Mouse (Mus musculus): ENCODE data around the gene Heyl.

The Heyl gene

GRCm38 (mm10) chr4:123233492-123234084, at the start of gene Heyl:
Gene Heyl, plus strand, starts transcription at chr4:123233556.
- in situ Hi-C loops (cut with MseI, MboI), result no loop called here

GRCm38 (mm10) chr4:123184816-123185215, 48.5 kb upstream of the Heyl start:
- in situ Hi-C loops (cut with MseI, MboI), result no loop called here

GRCm38 (mm10) chr4:123192336-123192735, 41.0 kb upstream of the Heyl start:
- in situ Hi-C loops (cut with MseI, MboI), result no loop called here

DNA sequence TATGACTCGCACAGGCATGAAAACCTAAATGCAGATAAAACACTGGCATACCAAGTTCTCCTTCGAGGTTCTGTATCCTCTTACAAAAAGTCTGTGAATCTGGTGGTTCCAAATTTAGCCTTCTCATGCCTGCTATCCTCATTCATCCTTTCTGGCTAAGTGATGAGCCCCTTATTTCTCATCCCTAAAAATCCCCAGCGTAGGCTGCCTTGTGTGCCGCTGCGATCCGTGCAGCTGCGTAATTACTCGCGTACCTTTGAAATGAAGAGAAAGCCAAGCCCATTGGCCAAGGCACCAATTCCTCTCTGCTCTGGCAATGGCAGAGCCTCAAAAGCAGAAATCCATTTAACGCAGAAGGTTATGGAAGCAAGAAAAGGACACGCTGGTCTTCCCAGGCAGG, 39.6 kb upstream of the Heyl start:
- in situ Hi-C loops (cut with MseI, MboI), result no loop called here

GRCm38 (mm10) chr4:123196695-123197094, 36.7 kb upstream of the Heyl start:
- in situ Hi-C loops (cut with MseI, MboI), result no loop called here

DNA sequence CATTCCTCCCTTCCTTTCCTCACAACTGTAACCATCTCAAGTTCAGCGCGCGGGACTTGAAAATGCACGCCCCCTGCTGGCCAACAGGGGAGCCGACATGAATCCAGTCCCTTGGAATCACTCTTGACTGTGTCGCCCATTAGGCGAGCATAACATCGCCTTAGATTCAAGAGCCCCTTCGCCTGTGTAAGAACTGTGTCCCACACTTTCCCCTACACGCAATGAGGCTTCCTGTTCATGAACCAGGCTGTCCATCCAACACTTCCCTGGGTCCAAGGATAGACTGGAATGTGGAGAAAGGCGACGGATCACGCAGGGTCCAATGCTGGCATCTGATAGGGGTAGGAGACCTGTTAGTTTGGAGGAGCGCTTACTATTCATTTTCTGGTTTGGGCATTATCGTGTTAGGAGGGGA, 32.6 kb upstream of the Heyl start:
- in situ Hi-C loops (cut with MseI, MboI), result loop anchor here in 1 of 2 experiments (10.0 kb wide), 1 partner anchor 46 kb away; no protein-coding TSS in a partner anchor

DNA sequence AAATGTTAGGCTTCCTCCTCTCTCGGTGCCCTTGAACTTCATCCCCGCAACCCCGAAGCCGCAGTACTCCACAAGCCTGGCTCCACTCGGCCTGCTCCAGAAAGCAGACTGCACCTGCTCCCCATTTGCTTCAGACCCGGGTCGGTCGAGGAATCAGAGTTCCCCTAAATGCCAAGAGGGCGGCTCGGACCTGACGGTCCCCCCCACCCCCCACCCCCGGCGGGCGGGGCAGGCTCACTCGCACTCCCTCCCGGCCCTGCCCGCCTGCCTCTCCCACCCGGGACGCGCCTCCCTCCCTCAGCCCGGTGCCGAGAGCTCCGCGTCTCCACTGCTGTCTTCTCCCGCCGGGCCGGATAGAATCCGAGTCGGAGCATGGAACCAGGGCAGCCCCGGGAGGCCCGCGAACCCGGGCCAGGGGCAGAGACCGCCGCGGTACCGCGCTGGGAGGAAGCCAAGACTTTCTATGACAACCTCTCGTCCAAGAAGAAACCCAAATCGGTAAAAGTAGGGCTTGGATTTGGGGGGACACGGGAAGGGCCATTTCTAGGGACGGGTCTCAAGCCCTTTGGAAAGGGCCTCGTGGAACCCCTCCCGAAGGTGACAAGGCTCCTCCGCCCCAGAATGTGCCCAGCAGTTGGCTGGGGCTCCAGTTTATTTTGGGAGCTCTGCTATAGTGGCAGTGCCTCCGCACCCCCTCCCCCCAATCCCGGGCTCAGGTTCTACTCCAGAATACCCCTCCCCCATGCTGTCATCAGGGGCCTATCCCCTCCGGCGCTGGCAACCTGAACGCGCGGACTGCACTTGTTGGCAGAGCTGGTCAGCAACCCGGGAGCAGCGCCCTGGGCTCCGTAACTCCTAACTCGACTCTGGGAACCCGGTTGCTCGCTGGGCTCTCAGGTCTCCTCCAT, 31.9 kb upstream of the Heyl start, which contains the start of gene Nt5c1a:
TSS of gene Nt5c1a (plus strand) at position 319 of the 908 bp plus-strand sequence.
- in situ Hi-C loops (cut with MseI, MboI), result loop anchor here in 1 of 2 experiments (10.0 kb wide), 1 partner anchor 47 kb away; no protein-coding TSS in a partner anchor

DNA sequence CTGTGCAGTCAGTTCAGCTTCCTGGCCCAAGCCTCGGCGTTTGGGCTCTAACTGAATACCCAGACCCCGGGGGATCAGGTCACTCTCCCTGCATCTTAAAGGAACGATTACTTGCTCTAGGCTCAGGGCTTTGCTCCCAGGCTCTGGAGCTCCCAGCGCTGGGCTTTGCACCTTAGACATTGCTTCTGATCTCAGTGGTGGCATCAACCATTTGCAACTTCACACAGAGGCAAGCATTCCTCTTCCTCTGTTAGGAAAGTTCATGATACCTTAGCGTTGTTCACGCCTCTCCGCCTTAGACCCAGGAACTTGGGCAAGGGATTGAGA, 31.3 kb upstream of the Heyl start:
- in situ Hi-C loops (cut with MseI, MboI), result loop anchor here in 1 of 2 experiments (10.0 kb wide), 1 partner anchor 47 kb away; no protein-coding TSS in a partner anchor

- in situ Hi-C loops (cut with MseI, MboI), result loop anchor here (5.0 to 10.0 kb wide), 2 partner anchors 53 to 55 kb away; no protein-coding TSS in a partner anchor
Measured at GRCm38 (mm10) chr4:123207337-123207736, 26.0 kb upstream of the Heyl start.

DNA sequence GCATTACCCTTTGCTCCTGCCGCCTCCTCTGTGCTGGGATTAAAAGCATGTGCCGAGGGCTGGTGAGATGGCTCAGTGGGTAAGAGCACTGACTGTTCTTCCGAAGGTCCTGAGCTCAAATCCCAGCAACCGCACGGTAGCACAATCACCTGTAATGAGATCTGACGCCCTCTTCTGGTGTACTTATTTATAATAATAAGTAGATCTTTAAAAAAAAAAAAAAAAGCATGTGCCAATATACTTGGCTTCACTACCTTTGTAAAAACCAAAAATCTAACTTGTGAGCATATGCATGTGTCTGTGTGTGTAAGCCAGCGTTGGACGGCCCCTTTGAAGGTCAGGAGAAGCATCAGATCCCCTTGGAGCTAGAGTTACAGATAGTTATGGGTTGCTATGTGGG, 22.4 kb upstream of the Heyl start:
- in situ Hi-C loops (cut with MseI, MboI), result no loop called here

GRCm38 (mm10) chr4:123211453-123211852, 21.9 kb upstream of the Heyl start:
- in situ Hi-C loops (cut with MseI, MboI), result no loop called here

DNA sequence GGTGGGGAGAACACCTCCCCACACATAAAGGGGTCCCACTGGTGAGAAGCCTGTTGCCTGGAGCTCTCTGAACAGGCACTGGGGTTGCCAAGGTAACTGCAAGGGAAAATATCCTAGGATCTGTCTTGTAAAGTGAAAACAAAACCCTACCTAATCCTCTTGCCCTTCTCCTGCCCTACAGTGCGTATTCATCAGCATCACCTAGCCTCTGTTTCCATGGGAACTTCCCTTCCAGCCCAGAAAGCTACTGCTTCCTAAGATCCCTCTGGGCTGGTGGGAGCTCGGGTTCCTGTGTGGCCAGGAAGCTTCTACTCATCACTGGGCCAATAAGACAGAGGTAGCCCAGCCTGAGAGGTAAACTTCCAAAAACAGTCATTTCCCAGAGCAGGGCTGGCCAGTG, 21.0 kb upstream of the Heyl start:
- in situ Hi-C loops (cut with MseI, MboI), result no loop called here

GRCm38 (mm10) chr4:123213975-123214374, 19.4 kb upstream of the Heyl start:
- in situ Hi-C loops (cut with MseI, MboI), result no loop called here

- in situ Hi-C loops (cut with MseI, MboI), result loop anchor here in 1 of 2 experiments (5.0 kb wide), 1 partner anchor 37 kb away; no protein-coding TSS in a partner anchor
Measured at GRCm38 (mm10) chr4:123215367-123215766, 18.0 kb upstream of the Heyl start.

- in situ Hi-C loops (cut with MseI, MboI), result loop anchor here in 1 of 2 experiments (5.0 kb wide), 1 partner anchor 36 kb away; no protein-coding TSS in a partner anchor
Measured at GRCm38 (mm10) chr4:123216782-123217181, 16.6 kb upstream of the Heyl start.

DNA sequence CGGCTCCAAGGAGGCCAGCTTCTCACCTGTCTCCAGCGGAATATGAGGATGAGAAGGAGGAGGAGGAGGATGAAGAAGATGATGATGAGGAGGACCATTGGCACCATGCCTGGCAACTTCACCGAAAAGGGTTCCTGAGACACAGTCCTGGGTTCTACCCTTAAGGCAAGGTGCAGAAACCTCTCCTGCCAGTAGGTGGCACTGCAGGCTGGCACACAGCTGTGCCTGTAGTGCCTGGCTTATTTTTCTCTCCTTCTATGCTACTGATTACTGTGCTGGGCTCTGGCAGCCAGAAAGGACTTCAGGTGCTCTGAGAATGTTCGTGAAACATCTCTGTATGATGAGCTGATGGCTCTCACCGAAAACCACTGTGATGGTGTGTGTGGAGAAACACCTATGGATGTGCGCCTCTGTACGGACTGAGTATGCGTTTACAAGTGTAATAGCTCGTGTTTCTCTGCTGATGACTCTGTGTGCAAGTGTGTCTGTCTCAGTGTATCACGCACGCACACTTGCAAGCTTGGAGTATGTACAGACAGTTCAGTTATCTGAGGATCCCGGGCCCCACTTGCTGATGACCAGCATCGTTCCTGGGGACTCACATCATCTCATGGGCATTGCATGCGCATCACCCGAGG, 13.5 kb upstream of the Heyl start:
- in situ Hi-C loops (cut with MseI, MboI), result loop anchor here (5.0 kb wide), 2 partner anchors 32 to 37 kb away; no protein-coding TSS in a partner anchor

DNA sequence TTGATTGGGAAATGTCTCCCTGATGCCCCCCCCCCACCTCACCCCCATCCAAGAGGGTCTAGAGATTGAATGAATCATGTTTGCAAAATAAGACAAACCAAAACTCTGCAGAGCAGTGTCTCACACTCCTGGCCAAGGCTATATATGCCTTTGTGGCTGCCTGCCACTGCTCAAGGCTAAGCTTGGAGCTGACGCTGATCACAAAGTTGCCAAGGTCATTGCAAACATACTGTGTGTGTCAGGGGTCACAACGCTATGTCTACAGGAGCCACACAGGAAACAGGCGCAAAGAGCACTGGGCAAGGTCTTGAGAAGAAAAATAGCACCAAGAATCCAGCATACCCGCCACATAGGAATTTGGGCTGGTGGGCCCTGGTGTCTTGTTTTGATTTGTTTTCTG, 12.7 kb upstream of the Heyl start:
- in situ Hi-C loops (cut with MseI, MboI), result loop anchor here in 1 of 2 experiments (5.0 kb wide), 1 partner anchor 37 kb away; no protein-coding TSS in a partner anchor

- in situ Hi-C loops (cut with MseI, MboI), result loop anchor here in 1 of 2 experiments (5.0 kb wide), 1 partner anchor 34 kb away; no protein-coding TSS in a partner anchor
Measured at GRCm38 (mm10) chr4:123223309-123223708, 10.0 kb upstream of the Heyl start.

- in situ Hi-C loops (cut with MseI, MboI), result no loop called here
Measured at GRCm38 (mm10) chr4:123225718-123226403, 7.5 kb upstream of the Heyl start.

DNA sequence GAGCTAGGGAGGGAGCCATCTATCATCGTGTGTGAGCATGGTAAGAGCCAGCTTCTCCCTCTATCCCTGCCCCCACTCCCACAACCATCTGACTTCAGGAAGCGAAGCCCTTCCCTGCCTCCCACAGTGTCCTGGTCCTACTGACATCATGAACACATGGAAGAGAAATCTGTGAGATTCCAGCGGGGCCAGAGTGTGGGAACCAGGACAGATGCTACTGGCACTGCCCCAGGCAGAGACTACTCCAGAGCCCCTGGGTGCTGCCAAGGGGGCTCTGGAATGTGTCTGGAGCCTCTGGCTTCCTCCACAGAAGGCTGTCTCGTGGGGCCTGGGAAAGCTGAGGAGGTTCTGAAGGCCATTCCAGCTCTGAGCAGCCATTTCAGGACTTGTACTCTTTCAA, 5.6 kb upstream of the Heyl start:
- in situ Hi-C loops (cut with MseI, MboI), result no loop called here

GRCm38 (mm10) chr4:123228270-123228669, 5.1 kb upstream of the Heyl start:
- in situ Hi-C loops (cut with MseI, MboI), result no loop called here

Measured in mouse trophoblast stem cell (cell line).